Mouse (Mus musculus) B cell, adult 67 days (primary cell): ENCODE data around the gene Tlr11. TPM values are rescaled to one million over a fixed set of nuclear protein-coding genes. Genes with fewer than 3 reads are reported as not detected.

Source experiments
- total RNA-seq, 2 experiments: library from RNA; stranded (reverse); gene quantifications; 4 replicates each; pipeline ENCODE4 v1.2.4; 2023

Gene Tlr11
- total RNA-seq: not detected

GRCm38 (mm10) chr14:50357593-50357992, at the start of gene Tlr11:
Gene Tlr11, plus strand, starts transcription at chr14:50357914.

GRCm38 (mm10) chr14:50326661-50327060, 31.1 kb upstream of the Tlr11 start, which contains the start of gene Olfr734:
Gene Olfr734, minus strand, starts transcription at chr14:50326761.

GRCm38 (mm10) chr14:50348796-50349195, 8.9 kb upstream of the Tlr11 start, which contains the start of gene Olfr735:
Gene Olfr735, minus strand, starts transcription at chr14:50348872.

GRCm38 (mm10) chr14:50380863-50381262, 23.1 kb downstream of the Tlr11 start, which contains the start of gene Olfr736:
Gene Olfr736, plus strand, starts transcription at chr14:50381163.

GRCm38 (mm10) chr14:50407268-50407667, 49.6 kb downstream of the Tlr11 start, which contains the start of gene Olfr738:
Gene Olfr738, plus strand, starts transcription at chr14:50407568.

Other genes with a start within 250 kb of the Tlr11 start
- gene Olfr727, start 234.7 kb upstream of the Tlr11 start, total RNA-seq: not detected
- not detected for gene Olfr728, start 215.2 kb upstream of the Tlr11 start, total RNA-seq
- gene Olfr729, start 205.0 kb upstream of the Tlr11 start, total RNA-seq: not detected
- gene Olfr730, start 169.7 kb upstream of the Tlr11 start, total RNA-seq: not detected
- gene Olfr731, start 116.0 kb upstream of the Tlr11 start, total RNA-seq: not detected
- gene Olfr732, start 73.7 kb upstream of the Tlr11 start, total RNA-seq: not detected
- gene Olfr733, start 56.4 kb upstream of the Tlr11 start, total RNA-seq: not detected
- gene Olfr734, start 31.2 kb upstream of the Tlr11 start, total RNA-seq: not detected
- not detected for gene Olfr735, start 9.0 kb upstream of the Tlr11 start, total RNA-seq
- not detected for gene Olfr736, start 23.2 kb downstream of the Tlr11 start, total RNA-seq
- gene Olfr738, start 49.7 kb downstream of the Tlr11 start, total RNA-seq: not detected
- gene Olfr739, start 60.7 kb downstream of the Tlr11 start, total RNA-seq: not detected
- not detected for gene Olfr740, start 87.6 kb downstream of the Tlr11 start, total RNA-seq
- gene Olfr741, start 114.8 kb downstream of the Tlr11 start, total RNA-seq: not detected
- not detected for gene Olfr742, start 145.7 kb downstream of the Tlr11 start, total RNA-seq
- not detected for gene Olfr743, start 163.9 kb downstream of the Tlr11 start, total RNA-seq